In the genomic region with DNA sequence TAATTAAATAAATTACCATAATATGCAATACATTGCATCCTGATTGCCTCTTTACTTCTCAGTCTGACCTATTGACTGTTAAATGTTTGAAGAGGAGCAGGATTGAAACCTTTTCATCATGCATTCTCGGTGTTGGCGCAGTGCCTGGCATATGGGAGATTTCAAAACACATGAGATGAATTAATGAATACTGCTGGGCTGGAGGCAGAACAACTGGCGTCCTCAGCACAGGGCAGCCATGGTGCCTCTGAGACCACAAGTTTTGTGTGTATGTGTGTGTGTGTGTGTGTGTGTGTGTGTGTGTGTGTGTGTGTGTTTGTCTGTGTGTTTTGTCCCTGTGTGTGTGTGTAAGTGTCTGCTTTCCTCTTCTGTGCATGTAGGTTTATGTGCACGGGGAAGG, we compare ENCODE assay signal across 12 mouse cellular contexts.
DNase-seq lines count a peak whose midpoint lies in the region; ATAC-seq lines count a peak whose summit lies in the region.
"Had no signal": no experiment of that assay in that cellular context is flagged by ENCODE, and none has a peak within 500 bp of the region (broad histone marks: within the 10 kb centered on the region; RNA-seq: fewer than 3 reads in every experiment).

No protein-coding gene starts in this region.

- peak; percentile 55; the same call in 1 of the 2 replicates for ATAC-seq in forebrain, embryonic 14.5 days
- no peak for ATAC-seq in forebrain, embryonic 15.5 days (replicated peaks)
- ATAC-seq in midbrain, embryonic 12.5 days (ENCODE audit: low FRiP score, low read depth), result peak; percentile 47; the same call in 1 of the 2 replicates
- peak; percentile 30; the same call in 1 of the 2 replicates for ATAC-seq in embryonic facial prominence, embryonic 14.5 days (ENCODE audit: low read depth)

- H3K4me3 ChIP-seq in forebrain, embryonic 14.5 days (ENCODE audit: low read depth, low read length), result no peak overlapping the region
- no peak overlapping the region for H3K4me3 ChIP-seq in forebrain, embryonic 15.5 days
- no peak overlapping the region for H3K4me3 ChIP-seq in midbrain, embryonic 12.5 days
- no peak overlapping the region for H3K4me3 ChIP-seq in midbrain, embryonic 10.5 days
- no peak overlapping the region for H3K4me3 ChIP-seq in embryonic facial prominence, embryonic 14.5 days (ENCODE audit: low read depth, low read length)
- H3K4me3 ChIP-seq: kidney, embryonic 15.5 days had no signal

- H3K9me3 ChIP-seq in forebrain, embryonic 14.5 days (replicated peaks; ENCODE audit: control insufficient read depth, low read length), result no peaks in the 10 kb centered on the region
- no peaks in the 10 kb centered on the region for H3K9me3 ChIP-seq in forebrain, embryonic 15.5 days
- no peaks in the 10 kb centered on the region for H3K9me3 ChIP-seq in midbrain, embryonic 12.5 days
- H3K9me3 ChIP-seq in midbrain, embryonic 10.5 days (replicated peaks), result no peaks in the 10 kb centered on the region
- H3K9me3 ChIP-seq in embryonic facial prominence, embryonic 14.5 days (ENCODE audit: control insufficient read depth, low read length), result no peaks in the 10 kb centered on the region
- H3K9me3 ChIP-seq: kidney, embryonic 15.5 days had no signal

- H3K27ac ChIP-seq in forebrain, embryonic 14.5 days (ENCODE audit: low read depth, low read length), result no peak overlapping the region
- no peak overlapping the region for H3K27ac ChIP-seq in forebrain, embryonic 15.5 days (replicated peaks)
- H3K27ac ChIP-seq in midbrain, embryonic 12.5 days (replicated peaks), result no peak overlapping the region
- H3K27ac ChIP-seq in midbrain, embryonic 10.5 days (replicated peaks), result no peak overlapping the region
- H3K27ac ChIP-seq in embryonic facial prominence, embryonic 14.5 days (replicated peaks; ENCODE audit: low read depth, low read length), result no peak overlapping the region
- H3K27ac ChIP-seq: kidney, embryonic 15.5 days had no signal

- 62% methylated on average over 4 of the region's 4 CpGs for WGBS in forebrain, embryonic 14.5 days
- 57% methylated on average over 4 of the region's 4 CpGs for WGBS in forebrain, embryonic 15.5 days
- 71% methylated on average over 4 of the region's 4 CpGs for WGBS in midbrain, embryonic 12.5 days
- WGBS in midbrain, embryonic 10.5 days, result 93% methylated on average over 4 of the region's 4 CpGs
- WGBS in embryonic facial prominence, embryonic 14.5 days, result 37% methylated on average over 3 of the region's 4 CpGs

- DNase-seq in forebrain, embryonic 14.5 days (ENCODE audit: low spot score), result peak; percentile 40
- no peak for DNase-seq in midbrain, embryonic 10.5 days (ENCODE audit: low spot score)
- DNase-seq in embryonic facial prominence, embryonic 14.5 days (ENCODE audit: low spot score), result peak; percentile 75
- DNase-seq in lung, postnatal 36 days, result peak; percentile 53
- no peak for DNase-seq in thymus, postnatal 0 days (ENCODE audit: low spot score)
- DNase-seq in spleen, postnatal 36 days (ENCODE audit: low spot score in 2 of 2), result no peak
- DNase-seq: cerebellum, adult 8-10 months; heart, postnatal 4 days had no signal

- H3K27me3 ChIP-seq in forebrain, embryonic 14.5 days (replicated peaks; ENCODE audit: control insufficient read depth, insufficient read depth, low read length), result no peaks in the 10 kb centered on the region
- H3K27me3 ChIP-seq in forebrain, embryonic 15.5 days, result no peaks in the 10 kb centered on the region
- no peaks in the 10 kb centered on the region for H3K27me3 ChIP-seq in midbrain, embryonic 12.5 days
- H3K27me3 ChIP-seq in midbrain, embryonic 10.5 days (ENCODE audit: low read depth, poor library complexity, severe bottlenecking), result no peaks in the 10 kb centered on the region
- no peaks in the 10 kb centered on the region for H3K27me3 ChIP-seq in embryonic facial prominence, embryonic 14.5 days (replicated peaks; ENCODE audit: control insufficient read depth, insufficient read depth, low read length)
- H3K27me3 ChIP-seq: kidney, embryonic 15.5 days had no signal

- no peaks in the 10 kb centered on the region for H3K4me1 ChIP-seq in forebrain, embryonic 14.5 days (ENCODE audit: control insufficient read depth, insufficient read depth, low read length)
- H3K4me1 ChIP-seq in forebrain, embryonic 15.5 days, result no peaks in the 10 kb centered on the region
- H3K4me1 ChIP-seq in midbrain, embryonic 12.5 days, result no peaks in the 10 kb centered on the region
- H3K4me1 ChIP-seq in midbrain, embryonic 10.5 days, result no peaks in the 10 kb centered on the region
- H3K4me1 ChIP-seq in embryonic facial prominence, embryonic 14.5 days (ENCODE audit: control insufficient read depth, insufficient read depth, low read length), result no peaks in the 10 kb centered on the region
- H3K4me1 ChIP-seq: kidney, embryonic 15.5 days had no signal

- no peaks in the 10 kb centered on the region for H3K36me3 ChIP-seq in forebrain, embryonic 14.5 days (ENCODE audit: control insufficient read depth, insufficient read depth, low read length)
- no peaks in the 10 kb centered on the region for H3K36me3 ChIP-seq in forebrain, embryonic 15.5 days
- H3K36me3 ChIP-seq in midbrain, embryonic 12.5 days, result no peaks in the 10 kb centered on the region
- H3K36me3 ChIP-seq in midbrain, embryonic 10.5 days, result no peaks in the 10 kb centered on the region
- no peaks in the 10 kb centered on the region for H3K36me3 ChIP-seq in embryonic facial prominence, embryonic 14.5 days (ENCODE audit: control insufficient read depth, insufficient read depth, low read length)
- H3K36me3 ChIP-seq: kidney, embryonic 15.5 days had no signal

- H3K9ac ChIP-seq in forebrain, embryonic 14.5 days (ENCODE audit: low read length), result no peak overlapping the region
- H3K9ac ChIP-seq in forebrain, embryonic 15.5 days (replicated peaks), result no peak overlapping the region
- H3K9ac ChIP-seq in midbrain, embryonic 12.5 days (replicated peaks), result no peak overlapping the region
- H3K9ac ChIP-seq in embryonic facial prominence, embryonic 14.5 days (ENCODE audit: low read depth, low read length), result no peak overlapping the region
- H3K9ac ChIP-seq: kidney, embryonic 15.5 days had no signal

- H3K4me2 ChIP-seq in forebrain, embryonic 14.5 days (ENCODE audit: low read length), result no peak overlapping the region
- no peak overlapping the region for H3K4me2 ChIP-seq in forebrain, embryonic 15.5 days (replicated peaks)
- no peak overlapping the region for H3K4me2 ChIP-seq in midbrain, embryonic 12.5 days (replicated peaks)
- no peak overlapping the region for H3K4me2 ChIP-seq in embryonic facial prominence, embryonic 14.5 days (ENCODE audit: low read depth, low read length)
- H3K4me2 ChIP-seq: kidney, embryonic 15.5 days; liver, embryonic 11.5 days had no signal

Comparison
In these comparisons a context has a peak if more than half of its experiments do, and no peak if none do; other contexts are left out.
1. DNase-seq: peak in forebrain, embryonic 14.5 days (single experiment), embryonic facial prominence, embryonic 14.5 days (single experiment) and lung, postnatal 36 days (single experiment); none in midbrain, embryonic 10.5 days (single experiment), thymus, postnatal 0 days (single experiment) and spleen, postnatal 36 days (0 of 2).